Mouse (Mus musculus) regulatory T cell (primary cell): ENCODE results near the gene Wnt3a.

ENCODE experiments used
- in situ Hi-C: fragments of 300-600 bp; cut with MboI, MseI; formaldehyde crosslinking; loops from one replicate; pipeline ENCODE4 v1.15.1; 2025; ENCODE audit warnings: high pct_unique_total_duplicates

Gene Wnt3a

DNA sequence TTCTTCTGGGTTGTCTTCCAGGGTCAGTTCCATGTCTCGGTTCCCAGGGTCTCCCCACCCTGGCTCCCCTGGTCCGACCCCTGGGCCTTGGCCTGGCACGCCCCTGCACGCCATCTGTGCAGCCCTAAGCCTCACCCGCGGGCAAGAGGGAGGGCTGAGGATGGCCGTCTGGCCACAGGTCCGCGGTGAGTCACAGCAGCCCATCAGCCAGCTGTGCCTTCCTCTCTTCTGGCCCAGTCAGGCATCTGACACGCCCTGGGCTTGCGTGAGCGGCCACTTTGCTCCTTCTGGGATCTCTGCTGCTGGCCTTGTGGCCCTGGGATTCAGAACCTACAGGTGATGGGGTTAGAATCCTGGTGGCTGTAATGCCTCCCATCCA, 17.6 kb upstream of the Wnt3a start:
- in situ Hi-C loops: no loop called here

GRCm38 (mm10) chr11:59307422-59308163, 17.0 kb upstream of the Wnt3a start:
- in situ Hi-C loops: no loop called here

DNA sequence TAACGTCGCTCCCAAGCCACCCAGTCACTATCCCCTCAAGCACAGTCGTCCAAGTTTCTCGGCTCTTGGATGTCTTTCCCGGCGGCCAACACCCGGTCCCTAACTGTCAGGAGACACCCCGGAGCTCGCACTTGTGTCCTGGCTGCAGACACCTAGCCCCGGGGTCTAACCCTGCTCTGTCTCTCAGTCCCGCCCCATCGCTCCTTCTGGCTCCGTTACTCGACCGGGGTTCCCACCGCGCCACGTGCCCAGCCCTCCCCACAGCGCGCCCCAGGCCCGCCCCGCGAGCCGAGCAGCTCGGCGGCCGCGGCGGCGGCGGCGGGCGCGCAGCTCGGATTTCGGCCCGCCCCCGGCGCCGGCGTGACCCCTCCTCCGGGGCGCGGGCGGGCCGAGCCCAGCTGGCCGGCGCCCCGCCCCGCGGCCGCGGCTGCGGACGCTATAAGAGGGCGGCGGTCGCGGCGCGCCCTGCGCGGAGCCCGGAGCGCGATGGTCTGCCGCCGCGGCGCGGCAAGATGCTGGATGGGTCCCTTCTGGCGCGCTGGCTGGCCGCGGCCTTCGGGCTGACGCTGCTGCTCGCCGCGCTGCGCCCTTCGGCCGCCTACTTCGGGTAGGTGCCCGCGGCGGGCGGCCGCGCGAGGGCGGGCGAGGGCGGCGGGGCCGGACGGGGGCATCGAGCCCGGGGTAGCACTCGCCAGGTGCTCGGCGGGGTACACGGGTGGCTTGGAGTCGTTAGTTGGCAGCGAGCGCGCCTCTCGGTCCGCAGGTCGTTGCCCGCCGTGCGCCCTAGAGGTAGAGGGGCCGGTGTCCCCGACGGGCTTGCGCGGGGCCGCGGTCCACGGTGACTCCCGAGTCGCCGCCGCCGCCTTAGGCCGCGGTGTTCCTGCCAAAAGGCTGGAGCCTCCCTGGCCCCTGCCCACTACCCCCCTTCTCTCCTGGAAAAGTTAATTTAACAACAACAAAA, 16.2 kb upstream of the Wnt3a start, which contains the start of gene Wnt9a:
TSS of gene Wnt9a (plus strand) at position 468 of the 961 bp plus-strand sequence.
- in situ Hi-C loops: no loop called here

DNA sequence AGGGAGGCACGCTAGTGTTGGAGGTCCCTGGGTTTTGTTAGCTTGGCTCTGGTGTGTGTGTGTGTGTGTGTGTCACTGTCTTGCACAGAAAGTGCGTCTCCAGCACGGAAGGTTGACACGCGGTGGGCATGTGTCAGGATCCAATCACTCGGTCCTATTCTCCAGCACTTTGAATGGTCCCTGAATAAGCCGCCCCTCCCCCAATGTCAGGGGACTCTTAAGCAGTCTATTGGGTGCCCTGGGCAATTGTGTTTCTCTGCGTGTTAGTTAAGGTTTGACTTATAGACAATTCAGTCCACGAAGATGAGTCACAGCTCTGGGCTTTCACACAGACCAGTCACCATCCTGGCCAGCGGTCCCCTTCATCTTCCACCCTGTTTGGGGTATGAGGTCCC, 15.3 kb upstream of the Wnt3a start:
- in situ Hi-C loops: no loop called here

DNA sequence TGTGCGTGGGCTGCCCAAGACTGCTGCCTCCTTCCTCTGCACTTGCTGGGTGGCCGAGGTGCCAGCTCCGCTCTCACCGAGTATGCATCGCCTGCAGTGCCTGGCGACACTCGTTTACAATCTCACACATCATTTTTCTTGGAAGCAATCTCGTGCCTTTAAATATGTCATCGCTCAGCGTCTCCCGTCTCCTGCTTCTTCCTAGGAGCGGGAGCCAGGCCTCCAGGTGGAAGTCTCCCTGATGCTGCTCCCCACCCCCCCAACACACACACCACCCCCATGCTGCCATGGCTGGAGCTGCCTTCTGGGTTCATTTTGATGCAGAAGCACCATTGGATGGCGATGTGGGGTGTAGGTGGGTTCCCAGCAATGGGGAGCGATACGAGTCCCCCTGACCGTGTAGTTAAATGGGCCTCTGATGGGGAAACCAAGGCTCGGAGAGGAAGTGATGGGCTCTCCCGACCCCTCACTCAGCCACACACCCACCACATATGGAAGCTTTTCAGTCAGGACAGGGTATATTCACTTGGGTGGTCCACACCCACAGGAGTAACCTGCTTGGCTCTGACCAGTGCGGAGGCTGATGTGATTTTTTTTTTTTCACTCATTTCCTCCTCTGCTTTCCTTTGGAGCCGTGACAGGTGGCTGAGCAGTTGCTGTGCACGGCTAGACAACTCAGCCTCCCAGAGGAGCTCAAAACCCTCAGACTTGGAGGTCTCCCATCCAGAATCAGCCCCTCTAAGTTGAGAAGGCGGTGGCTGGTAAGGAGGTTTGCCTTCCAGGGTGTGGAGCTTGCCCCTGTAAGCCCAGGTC, 14.7 kb upstream of the Wnt3a start:
- in situ Hi-C loops: no loop called here

DNA sequence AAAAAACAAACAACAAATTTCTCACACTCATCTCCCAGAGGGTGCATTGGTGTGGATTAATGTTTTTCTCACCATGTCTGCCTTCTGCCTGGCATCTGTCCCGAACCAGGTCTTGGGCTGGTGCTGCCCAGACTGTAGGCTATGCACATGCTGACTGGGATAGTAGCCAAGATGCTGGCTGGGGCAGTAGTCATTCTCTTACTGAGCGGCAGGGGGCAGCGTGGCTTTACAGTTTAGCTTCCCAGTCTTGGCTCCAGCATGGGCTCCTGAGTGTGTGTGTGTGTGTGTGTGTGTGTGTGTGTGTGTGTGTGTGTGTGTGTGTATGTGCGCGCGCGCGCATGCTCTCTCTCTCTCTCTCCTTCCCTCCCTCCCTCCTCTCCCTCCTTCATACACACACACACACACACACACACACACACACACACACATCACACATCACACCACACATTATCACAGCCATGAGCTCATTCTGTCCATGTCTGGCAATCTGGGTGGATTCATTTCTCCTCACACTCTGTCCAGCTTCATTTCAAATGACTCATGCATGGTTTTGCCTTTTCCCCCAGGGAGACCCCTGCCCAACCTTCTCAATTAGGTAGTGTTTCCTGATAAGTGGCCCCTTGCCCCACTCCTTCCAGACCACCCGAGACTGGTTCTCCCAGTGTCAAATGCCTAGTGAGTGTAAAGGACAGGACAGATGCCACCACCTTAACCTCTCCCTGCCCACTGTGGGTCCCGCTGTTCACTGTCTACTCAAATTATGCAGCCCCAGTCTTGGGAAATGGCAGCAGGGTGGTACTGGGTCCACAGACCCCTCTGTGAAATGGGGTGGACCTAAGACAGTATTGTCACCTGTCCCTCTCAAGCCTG, 12.4 kb upstream of the Wnt3a start:
- in situ Hi-C loops: loop anchor here (5.0 kb wide), 1 partner anchor 179 kb away; no protein-coding TSS in a partner anchor

- in situ Hi-C loops: loop anchor here (5.0 kb wide), 1 partner anchor 181 kb away; no protein-coding TSS in a partner anchor
Measured at GRCm38 (mm10) chr11:59301053-59301452, 10.5 kb upstream of the Wnt3a start.

DNA sequence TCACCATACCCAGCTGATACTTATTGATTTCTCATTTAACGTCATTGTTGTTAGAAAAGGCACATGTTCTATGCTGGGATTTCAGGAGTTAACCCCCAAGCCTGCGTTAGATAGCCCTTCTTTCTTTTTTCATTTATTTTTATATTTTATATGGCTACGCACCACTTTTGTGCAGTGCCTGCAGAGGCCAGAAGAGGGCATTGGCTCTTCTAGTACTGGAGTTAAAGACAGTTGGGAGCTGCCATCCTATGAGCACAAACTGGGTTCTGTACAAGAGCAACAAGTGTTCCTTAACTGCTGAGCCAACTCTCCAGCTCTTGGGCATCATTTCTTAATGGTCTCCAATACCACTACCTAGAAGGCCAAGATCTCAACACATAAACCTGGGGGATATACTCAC, 9.6 kb upstream of the Wnt3a start:
- in situ Hi-C loops: loop anchor here (5.0 kb wide), 1 partner anchor 182 kb away; no protein-coding TSS in a partner anchor

- in situ Hi-C loops: no loop called here
Measured at GRCm38 (mm10) chr11:59297941-59298340, 7.4 kb upstream of the Wnt3a start.

GRCm38 (mm10) chr11:59293616-59294015, 3.1 kb upstream of the Wnt3a start:
- in situ Hi-C loops: no loop called here

GRCm38 (mm10) chr11:59289706-59290105, 846 bp downstream of the Wnt3a start:
- in situ Hi-C loops: no loop called here

DNA sequence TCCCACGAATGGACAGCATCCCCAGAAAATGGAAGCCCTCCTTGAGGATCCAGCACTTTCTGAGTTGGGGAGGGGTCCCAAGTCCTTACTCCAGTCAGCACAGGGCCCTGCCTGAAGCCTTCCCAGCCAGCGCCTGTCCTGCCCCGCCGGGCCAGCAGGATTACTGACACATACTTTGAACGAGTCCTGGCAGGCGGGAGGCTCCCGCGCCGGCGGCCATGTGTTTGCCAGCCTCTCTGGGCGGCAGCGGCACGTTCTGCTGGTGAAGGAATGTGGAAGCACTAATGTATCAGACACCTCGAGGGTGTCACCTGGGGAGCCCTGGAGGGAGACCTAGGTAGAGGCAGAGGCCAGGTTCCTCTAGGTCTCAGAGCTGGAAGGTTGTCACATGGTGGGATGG, 6.4 kb downstream of the Wnt3a start:
- in situ Hi-C loops: no loop called here

DNA sequence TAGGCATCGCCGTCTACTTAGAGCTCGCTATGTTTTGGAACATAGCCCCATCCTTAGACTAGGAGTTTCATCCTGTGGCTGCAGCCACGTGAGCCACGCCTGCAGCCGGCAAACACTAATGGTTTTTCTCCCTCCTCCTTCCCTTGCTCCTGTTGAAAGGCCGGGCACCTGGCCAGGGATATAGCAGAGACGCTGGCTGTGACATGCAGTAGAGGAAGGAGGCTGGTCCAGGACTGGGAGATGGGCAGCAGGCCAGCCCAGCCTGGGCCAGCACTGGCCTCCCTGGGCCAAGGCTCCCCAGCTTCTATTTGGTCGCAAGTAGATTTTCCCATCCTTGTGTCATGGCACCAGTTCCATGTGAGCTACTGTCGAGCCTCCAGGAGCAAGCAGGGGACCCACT, 7.6 kb downstream of the Wnt3a start:
- in situ Hi-C loops: no loop called here

DNA sequence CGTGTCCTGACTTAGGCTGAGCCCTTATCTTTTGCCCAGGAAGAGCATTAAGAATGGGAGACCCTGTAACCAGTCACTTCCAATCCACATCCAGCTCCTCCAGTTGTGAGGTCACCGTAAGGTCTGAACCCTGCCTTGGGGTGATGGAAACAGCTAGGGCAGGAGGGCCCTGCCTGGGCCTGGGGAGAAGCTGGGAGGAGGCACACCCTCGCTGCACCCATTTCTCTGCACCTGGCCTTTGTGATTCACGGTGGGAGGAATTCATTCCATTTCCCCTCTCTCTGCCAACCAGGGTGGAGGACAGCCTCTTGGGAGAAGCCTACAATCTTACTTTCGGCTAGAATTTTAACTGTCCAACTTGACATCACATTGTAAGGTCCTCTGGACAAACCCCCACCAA, 8.4 kb downstream of the Wnt3a start:
- in situ Hi-C loops: no loop called here

GRCm38 (mm10) chr11:59278047-59278446, 12.5 kb downstream of the Wnt3a start:
- in situ Hi-C loops: no loop called here

DNA sequence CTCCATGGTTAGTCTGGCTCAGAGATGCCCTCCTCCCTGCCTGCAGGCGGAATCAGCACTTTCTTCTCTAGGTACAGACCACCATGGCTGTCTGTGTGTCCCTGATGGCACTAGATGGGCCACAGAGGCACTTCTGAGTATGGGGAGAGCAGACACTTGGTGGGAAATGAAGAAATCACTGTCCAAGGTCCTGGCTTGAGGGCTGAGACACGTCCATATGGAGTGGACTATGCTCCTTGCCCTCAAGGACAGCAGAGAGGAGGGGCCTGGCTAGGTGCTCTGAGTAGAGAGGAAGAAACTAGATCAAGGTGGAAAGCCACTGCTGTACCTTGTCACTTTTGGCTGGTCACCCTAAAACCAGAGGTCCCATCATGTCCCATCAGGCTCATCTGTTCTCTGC, 13.7 kb downstream of the Wnt3a start:
- in situ Hi-C loops: no loop called here

- in situ Hi-C loops: no loop called here
Measured at GRCm38 (mm10) chr11:59274184-59274583, 16.4 kb downstream of the Wnt3a start.

GRCm38 (mm10) chr11:59266727-59267126, 23.8 kb downstream of the Wnt3a start:
- in situ Hi-C loops: no loop called here

- in situ Hi-C loops: no loop called here
Measured at GRCm38 (mm10) chr11:59265154-59265813, 25.3 kb downstream of the Wnt3a start.

DNA sequence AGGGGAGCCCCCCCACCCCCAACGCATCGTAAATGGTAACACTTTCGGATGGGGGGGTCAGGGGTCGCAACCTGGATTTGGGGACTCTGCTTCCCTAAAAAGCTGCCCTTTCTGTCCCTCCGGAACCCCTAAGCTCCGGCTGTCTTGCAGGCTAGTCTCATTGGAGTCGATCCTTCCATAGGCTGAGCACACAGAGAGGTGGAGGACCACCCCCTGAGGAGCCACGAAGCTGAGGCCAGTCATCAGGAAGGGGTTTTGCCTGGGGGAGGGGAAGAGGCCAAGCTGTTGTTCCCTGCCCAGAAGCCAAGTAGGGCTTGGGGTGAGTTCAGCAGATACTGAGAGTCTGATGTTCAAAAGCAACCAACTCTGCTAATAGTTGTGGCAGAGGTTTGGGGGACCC, 26.0 kb downstream of the Wnt3a start:
- in situ Hi-C loops: no loop called here
